Mouse (Mus musculus): Measurements from ENCODE around the gene Mfsd12.

- no peak for TF ChIP-seq GATA1 (IDR thresholded peaks at IDR 0.05; ENCODE audit: borderline replicate concordance, low read length)
- no peak for TF ChIP-seq FLI1 (IDR thresholded peaks at IDR 0.05; ENCODE audit: low read length)
Observed at GRCm38 (mm10) chr10:81377793-81378552, 20.7 kb downstream of the Mfsd12 start, which contains the start of gene Fzr1.
